Mouse (Mus musculus) hindbrain, embryonic 11.5 days (tissue): ENCODE measurements at regions not wholly inside any gene's neighbourhood (a gene's known extent, or its start where the extent isn't known, plus 50 kb on each side); places are given as distances from the start of the nearest gene placed in this dataset.

ENCODE experiments used
- ATAC-seq: fragments of 200-750 bp; cut with Nextera tagmentation; 2 replicates; pipeline ENCODE4 v1.8.0; 2017; ENCODE audit warnings: mild to moderate bottlenecking, moderate TSS enrichment, moderate library complexity; ENCODE audit not compliant: low FRiP score
- DNase-seq: peaks from one replicate; pipeline ENCODE4 v3.0.0-alpha.2; 2015; ENCODE audit warnings: low spot score
- H3K27ac ChIP-seq: fragments of 300-500 bp; sonication (generic); 2 replicates; pipeline ENCODE4 v1.5.1; 2014; ENCODE audit warnings: mild to moderate bottlenecking, low read depth, low read length
- H3K27me3 ChIP-seq: fragments of 300-500 bp; sonication (generic); 2 replicates; pipeline ENCODE4 v1.6.1; 2014; ENCODE audit warnings: mild to moderate bottlenecking, low read length, moderate library complexity, mixed read lengths; ENCODE audit not compliant: control insufficient read depth, insufficient read depth
- H3K36me3 ChIP-seq: fragments of 300-500 bp; sonication (generic); 2 replicates; pipeline ENCODE4 v1.6.1; 2014; ENCODE audit warnings: mild to moderate bottlenecking, low read length, moderate library complexity, mixed read lengths; ENCODE audit not compliant: control insufficient read depth, insufficient read depth
- H3K4me1 ChIP-seq: fragments of 300-500 bp; sonication (generic); replicated peaks from 2 replicates; pipeline ENCODE4 v1.6.1; 2014; ENCODE audit warnings: low read length, mixed read lengths; ENCODE audit not compliant: control insufficient read depth, insufficient read depth
- H3K4me2 ChIP-seq: fragments of 300-500 bp; sonication (generic); replicated peaks from 2 replicates; pipeline ENCODE4 v1.6.1; 2014; ENCODE audit warnings: mild to moderate bottlenecking, low read depth, low read length
- H3K4me3 ChIP-seq: fragments of 300-500 bp; sonication (generic); 2 replicates; pipeline ENCODE4 v1.5.1; 2014; ENCODE audit warnings: low read depth, low read length
- H3K9ac ChIP-seq: fragments of 300-500 bp; sonication (generic); 2 replicates; pipeline ENCODE4 v1.6.1; 2014; ENCODE audit warnings: low read depth, low read length
- H3K9me3 ChIP-seq: fragments of 300-500 bp; sonication (generic); 2 replicates; pipeline ENCODE4 v1.6.1; 2016; ENCODE audit warnings: low read length; ENCODE audit not compliant: control insufficient read depth
- WGBS: fragments of 180-500 bp; shearing (Covaris S2); extraction: QIAGEN DNeasy Blood & Tissue Kit; methylation state at CpG from one replicate; pipeline ENCODE4 v1.1.7; 2014; 5-methylcytosine and 5-hydroxymethylcytosine counted together

GRCm38 (mm10) chr16:89693321-89693720 lies 122.3 kb upstream of the Krtap11-1 start:
- H3K4me3 ChIP-seq, result no peak overlapping the region
- no peaks in the 10 kb centered on the region for H3K36me3 ChIP-seq
- no peaks in the 10 kb centered on the region for H3K4me1 ChIP-seq
- WGBS, result 88% methylated on average over 10 of the region's 10 CpGs
- no peak for ATAC-seq
- H3K4me2 ChIP-seq, result no peak overlapping the region
- no peak overlapping the region for H3K9ac ChIP-seq
- no peaks in the 10 kb centered on the region for H3K9me3 ChIP-seq
- no peaks in the 10 kb centered on the region for H3K27me3 ChIP-seq
- H3K27ac ChIP-seq, result no peak overlapping the region
- DNase-seq, result no peak

GRCm38 (mm10) chr16:89679438-89679837 lies 108.5 kb upstream of the Krtap11-1 start:
- Histone ChIP-seq H3K4me3 (no peak overlapping the region), H3K4me1 (no peaks in the 10 kb centered on the region), H3K9ac (no peak overlapping the region), H3K4me2 (no peak overlapping the region), H3K9me3 (no peaks in the 10 kb centered on the region), H3K27me3 (no peaks in the 10 kb centered on the region), H3K27ac (no peak overlapping the region), H3K36me3 (no peaks in the 10 kb centered on the region)
- DNase-seq (no peak), ATAC-seq (no peak; the same call in 1 of the 2 replicates)
- 95% methylated on average over 6 of the region's 6 CpGs for WGBS

GRCm38 (mm10) chr16:89678446-89679015 lies 107.5 kb upstream of the Krtap11-1 start:
- H3K9ac ChIP-seq, result no peak overlapping the region
- no peak overlapping the region for H3K4me2 ChIP-seq
- H3K4me1 ChIP-seq, result no peaks in the 10 kb centered on the region
- no peaks in the 10 kb centered on the region for H3K27me3 ChIP-seq
- ATAC-seq (no peak), DNase-seq (no peak)
- H3K36me3 ChIP-seq, result no peaks in the 10 kb centered on the region
- H3K4me3 ChIP-seq, result no peak overlapping the region
- H3K9me3 ChIP-seq, result no peaks in the 10 kb centered on the region
- H3K27ac ChIP-seq, result no peak overlapping the region
- whole genome bisulfite sequencing, result 85% methylated on average over 6 of the region's 6 CpGs

- no peak for DNase-seq
- Histone ChIP-seq H3K36me3 (no peaks in the 10 kb centered on the region), H3K27me3 (no peaks in the 10 kb centered on the region), H3K4me3 (no peak overlapping the region), H3K4me1 (no peaks in the 10 kb centered on the region), H3K9me3 (no peaks in the 10 kb centered on the region), H3K27ac (no peak overlapping the region), H3K9ac (no peak overlapping the region), H3K4me2 (no peak overlapping the region)
- 0 out of 2 replicates have a peak, but pooled peaks have one; percentile 28 for ATAC-seq
- 69% methylated on average over 13 of the region's 13 CpGs for WGBS
Measured at GRCm38 (mm10) chr16:89675009-89675785, 104.2 kb upstream of the Krtap11-1 start.

GRCm38 (mm10) chr16:89674159-89674902 lies 103.3 kb upstream of the Krtap11-1 start:
- Histone ChIP-seq H3K36me3 (no peaks in the 10 kb centered on the region), H3K4me1 (no peaks in the 10 kb centered on the region), H3K27me3 (no peaks in the 10 kb centered on the region), H3K9ac (no peak overlapping the region), H3K4me3 (no peak overlapping the region), H3K9me3 (no peaks in the 10 kb centered on the region), H3K27ac (no peak overlapping the region), H3K4me2 (no peak overlapping the region)
- no peak for DNase-seq
- 0 out of 2 replicates have a peak, but pooled peaks have one; percentile 28 for ATAC-seq
- WGBS, result 85% methylated on average over 16 of the region's 16 CpGs

- H3K4me3 ChIP-seq, result no peak overlapping the region
- H3K4me2 ChIP-seq, result no peak overlapping the region
- H3K9ac ChIP-seq, result no peak overlapping the region
- 83% methylated on average over 9 of the region's 9 CpGs for WGBS
- H3K4me1 ChIP-seq, result no peaks in the 10 kb centered on the region
- no peaks in the 10 kb centered on the region for H3K27me3 ChIP-seq
- no peaks in the 10 kb centered on the region for H3K9me3 ChIP-seq
- no peak for DNase-seq
- no peak overlapping the region for H3K27ac ChIP-seq
- no peaks in the 10 kb centered on the region for H3K36me3 ChIP-seq
- ATAC-seq, result no peak
Measured at GRCm38 (mm10) chr16:89671188-89671726, 100.3 kb upstream of the Krtap11-1 start.

- Histone ChIP-seq H3K9ac (no peak overlapping the region), H3K4me2 (no peak overlapping the region), H3K27me3 (no peaks in the 10 kb centered on the region), H3K4me1 (no peaks in the 10 kb centered on the region), H3K4me3 (no peak overlapping the region), H3K36me3 (no peaks in the 10 kb centered on the region), H3K27ac (no peak overlapping the region), H3K9me3 (no peaks in the 10 kb centered on the region)
- whole genome bisulfite sequencing, result 71% methylated on average over 2 of the region's 2 CpGs
- no peak for DNase-seq
- ATAC-seq, result no peak
Measured at GRCm38 (mm10) chr16:89660071-89660470, 89.1 kb upstream of the Krtap11-1 start.

- ATAC-seq, result no peak
- H3K9me3 ChIP-seq, result no peaks in the 10 kb centered on the region
Measured at GRCm38 (mm10) chr16:89656036-89656435, 85.1 kb upstream of the Krtap11-1 start.

More at GRCm38 (mm10) chr16:89656036-89656435, 85.1 kb upstream of the Krtap11-1 start:
- no peak for DNase-seq
- Histone ChIP-seq H3K4me2 (no peak overlapping the region), H3K36me3 (no peaks in the 10 kb centered on the region), H3K27me3 (no peaks in the 10 kb centered on the region), H3K4me1 (no peaks in the 10 kb centered on the region), H3K27ac (no peak overlapping the region), H3K9ac (no peak overlapping the region), H3K4me3 (no peak overlapping the region)
- 87% methylated on average over 3 of the region's 3 CpGs for WGBS
